Mouse (Mus musculus): ENCODE measurements around the gene Chchd2. TPM values are rescaled to one million over a fixed set of nuclear protein-coding genes. Genes with fewer than 3 reads are reported as not detected.
"Not testable (repeated sequence)": the region's sequence is repeated elsewhere in the genome, so short reads cannot be mapped to it uniquely, and the experiment has no call there.

Gene Chchd2
- polyA plus RNA-seq, 1 experiment from 2014 or later, result 814 TPM

DNA sequence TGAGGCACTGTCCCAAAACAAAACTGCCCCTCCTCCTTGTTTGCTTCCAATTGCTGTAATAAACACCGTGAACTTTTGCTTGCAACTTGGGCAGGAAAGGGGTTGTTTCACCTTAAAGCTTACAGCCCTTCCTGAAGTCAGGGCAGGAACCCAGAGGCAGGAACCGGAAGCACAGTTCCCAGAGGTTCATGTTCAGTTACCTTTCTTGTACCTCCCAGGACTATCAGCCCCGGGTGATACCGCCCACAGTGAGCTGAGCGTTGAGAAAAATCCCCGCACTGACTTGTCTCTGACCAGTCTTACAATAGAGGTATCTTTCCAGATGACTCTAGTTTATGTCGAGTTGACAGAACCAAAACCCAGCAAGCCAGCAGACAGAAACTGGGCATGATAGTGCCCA, 22.3 kb upstream of the Chchd2 start:
- Histone ChIP-seq H3K27ac (no peak overlapping the region), H3K9ac (no peak overlapping the region), H3K27me3 (no peaks in the 10 kb centered on the region), H3K4me3 (no peak overlapping the region), H3K36me3 (no peaks in the 10 kb centered on the region), H3K9me3 (no peaks in the 10 kb centered on the region), H3K4me1 (peaks cover 9% of the 10 kb centered on the region), H3K4me2 (no peak overlapping the region)
- ATAC-seq (ENCODE audit: insufficient number of reproducible peaks, low FRiP score, low TSS enrichment, low read depth), result no peak
- 71% methylated on average over 7 of the region's 7 CpGs for WGBS

- peak overlapping the region; percentile 79 for H3K4me3 ChIP-seq
- H3K27me3 ChIP-seq, result no peaks in the 10 kb centered on the region
- H3K4me2 ChIP-seq, result peak overlapping the region; percentile 91
- H3K9me3 ChIP-seq, result no peaks in the 10 kb centered on the region
- 65% methylated on average over 9 of the region's 9 CpGs for WGBS
- H3K4me1 ChIP-seq, result peaks cover 9% of the 10 kb centered on the region
- ATAC-seq (ENCODE audit: insufficient number of reproducible peaks, low FRiP score, low TSS enrichment, low read depth), result no peak
- 0 out of 2 replicates have a peak overlapping the region, but pooled peaks have one; percentile 8 for H3K9ac ChIP-seq
- no peaks in the 10 kb centered on the region for H3K36me3 ChIP-seq
- H3K27ac ChIP-seq, result no peak overlapping the region
Observed at GRCm38 (mm10) chr5:129909147-129909546, 21.9 kb upstream of the Chchd2 start.

DNA sequence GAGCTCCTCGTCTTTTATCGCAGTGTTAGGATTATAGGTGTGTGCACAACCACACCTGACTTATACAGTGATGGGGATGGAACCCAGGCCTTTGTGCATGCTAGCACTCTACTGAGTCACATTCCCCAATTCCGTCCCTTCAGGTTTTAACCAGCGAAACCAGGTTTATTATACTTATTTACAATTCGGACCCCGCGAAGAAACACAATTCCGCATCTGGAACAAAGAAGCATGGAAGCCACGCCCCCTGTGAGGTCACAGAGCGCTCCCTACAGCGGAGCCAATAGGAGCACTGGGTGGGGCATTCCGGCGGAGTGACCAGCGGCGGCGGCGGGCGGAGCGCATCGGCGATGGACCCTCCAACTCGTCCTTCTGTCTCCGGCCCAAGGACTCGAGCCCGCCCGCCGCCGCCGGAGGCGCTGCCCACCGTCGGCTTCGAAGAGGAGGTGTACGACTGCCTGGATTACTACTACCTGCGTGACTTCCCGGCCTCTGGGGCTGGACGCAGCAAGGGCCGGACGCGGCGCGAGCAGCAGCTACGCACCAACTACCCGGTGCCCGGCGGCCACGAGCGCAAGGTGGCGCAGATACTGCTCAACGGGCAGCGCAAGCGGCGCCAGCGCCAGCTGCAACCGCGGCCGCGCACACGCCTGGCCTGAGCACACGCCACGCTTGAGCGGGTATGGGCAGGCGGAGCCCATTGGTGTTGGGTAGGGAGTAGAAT, 21.1 kb upstream of the Chchd2 start, which contains the start of gene Nupr1l:
TSS of gene Nupr1l (plus strand) at position 299 of the 724 bp plus-strand sequence.
- H3K4me2 ChIP-seq, result peak within 1 kb of the TSS; percentile 91
- H3K27me3 ChIP-seq, result no peaks in the 10 kb centered on the region
- H3K27ac ChIP-seq, result peak within 1 kb of the TSS; percentile 82
- peaks cover 9% of the 10 kb centered on the region for H3K4me1 ChIP-seq
- H3K36me3 ChIP-seq, result no peaks in the 10 kb centered on the region
- peak; percentile 92 for ATAC-seq (ENCODE audit: insufficient number of reproducible peaks, low FRiP score, low TSS enrichment, low read depth)
- WGBS, result under 1% methylated on average over 62 of the region's 63 CpGs
- no peaks in the 10 kb centered on the region for H3K9me3 ChIP-seq
- H3K4me3 ChIP-seq, result peak within 1 kb of the TSS; percentile 79
- H3K9ac ChIP-seq, result peak within 1 kb of the TSS; percentile 63

DNA sequence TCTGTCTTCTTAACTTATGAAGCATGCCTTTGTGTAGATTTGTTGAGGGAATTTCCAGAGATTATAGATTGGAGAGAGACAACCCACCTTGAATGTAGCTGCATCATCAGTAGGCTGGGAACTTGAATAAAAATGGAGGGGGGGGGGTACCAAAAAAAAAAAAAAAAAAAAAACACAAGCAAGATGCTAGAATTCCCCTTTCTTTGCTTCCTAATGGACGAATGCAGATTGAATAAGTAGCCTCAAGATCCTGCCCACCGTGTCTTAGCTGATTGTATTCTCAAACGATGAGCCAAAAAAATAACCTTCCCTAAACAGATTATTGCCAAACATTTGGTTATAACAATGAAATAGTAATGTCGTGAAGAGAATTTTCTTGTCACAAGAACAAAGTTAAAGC, 20.5 kb upstream of the Chchd2 start:
- Histone ChIP-seq H3K4me2 (peak overlapping the region; percentile 91), H3K4me1 (peaks cover 9% of the 10 kb centered on the region), H3K27ac (no peak overlapping the region), H3K9me3 (no peaks in the 10 kb centered on the region), H3K27me3 (no peaks in the 10 kb centered on the region), H3K36me3 (peaks cover 6% of the 10 kb centered on the region), H3K4me3 (peak overlapping the region; percentile 79), H3K9ac (no peak overlapping the region)
- ATAC-seq (ENCODE audit: insufficient number of reproducible peaks, low FRiP score, low TSS enrichment, low read depth), result no peak
- 27% methylated on average over 4 of the region's 4 CpGs for WGBS

GRCm38 (mm10) chr5:129898449-129898848, 11.2 kb upstream of the Chchd2 start, which contains the start of gene Phkg1:
TSS of gene Phkg1 (minus strand) at chr5:129898549.
- Histone ChIP-seq H3K36me3 (peaks cover 22% of the 10 kb centered on the region), H3K27ac (no peak within 1 kb of the TSS), H3K4me2 (no peak within 1 kb of the TSS), H3K4me3 (no peak within 1 kb of the TSS), H3K27me3 (no peaks in the 10 kb centered on the region), H3K4me1 (0 out of 2 replicates have a peak, but pooled peaks cover 9% of the 10 kb centered on the region), H3K9me3 (no peaks in the 10 kb centered on the region), H3K9ac (no peak within 1 kb of the TSS)
- no peak for ATAC-seq (ENCODE audit: insufficient number of reproducible peaks, low FRiP score, low TSS enrichment, low read depth)
- WGBS, result 96% methylated on average over 1 of the region's 1 CpGs

GRCm38 (mm10) chr5:129895198-129896088, 8.2 kb upstream of the Chchd2 start, which contains the start of gene Zbed5:
TSS of gene Zbed5 (plus strand) at chr5:129895723.
- no peaks in the 10 kb centered on the region for H3K27me3 ChIP-seq
- H3K4me1 ChIP-seq, result 0 out of 2 replicates have a peak, but pooled peaks cover 9% of the 10 kb centered on the region
- no peaks in the 10 kb centered on the region for H3K9me3 ChIP-seq
- peak within 1 kb of the TSS; percentile 39 for H3K9ac ChIP-seq
- under 1% methylated on average over 44 of the region's 44 CpGs for WGBS
- H3K4me3 ChIP-seq, result peak within 1 kb of the TSS; percentile 66
- peaks cover under 1% of the 10 kb centered on the region; the same call in 1 of the 2 replicates for H3K36me3 ChIP-seq
- peak within 1 kb of the TSS; percentile 24; the same call in 1 of the 2 replicates for H3K27ac ChIP-seq
- ATAC-seq (ENCODE audit: insufficient number of reproducible peaks, low FRiP score, low TSS enrichment, low read depth), result peak; percentile 97
- peak within 1 kb of the TSS; percentile 84 for H3K4me2 ChIP-seq

DNA sequence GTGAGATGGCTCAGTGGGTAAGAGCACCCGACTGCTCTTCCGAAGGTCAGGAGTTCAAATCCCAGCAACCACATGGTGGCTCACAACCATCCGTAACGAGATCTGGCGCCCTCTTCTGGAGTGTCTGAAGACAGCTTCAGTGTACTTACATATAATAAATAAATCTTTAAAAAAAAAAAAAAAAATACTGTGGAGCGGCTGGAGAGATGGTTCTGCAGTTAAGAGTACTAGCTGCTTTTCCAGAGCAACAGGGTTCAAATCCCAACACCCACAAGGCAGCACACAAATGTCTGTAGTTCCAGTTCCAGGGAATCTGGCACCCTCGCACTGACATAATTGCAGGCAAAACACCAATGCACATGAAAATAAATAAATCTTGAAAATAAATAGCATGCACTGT, 3.1 kb upstream of the Chchd2 start:
- not testable (repeated sequence) for H3K27me3 ChIP-seq; H3K4me2 ChIP-seq; H3K4me3 ChIP-seq; H3K9ac ChIP-seq; H3K27ac ChIP-seq; H3K36me3 ChIP-seq; ATAC-seq (ENCODE audit: insufficient number of reproducible peaks, low FRiP score, low TSS enrichment, low read depth); H3K9me3 ChIP-seq
- 85% methylated on average over 7 of the region's 7 CpGs for WGBS
- H3K4me1 ChIP-seq, result peaks cover 13% of the 10 kb centered on the region

- 33% methylated on average over 10 of the region's 10 CpGs for WGBS
- Histone ChIP-seq H3K4me2 (peak overlapping the region; percentile 72), H3K4me1 (peaks cover 14% of the 10 kb centered on the region), H3K36me3 (peaks cover 25% of the 10 kb centered on the region), H3K9ac (peak overlapping the region; percentile 85), H3K27ac (no peak overlapping the region), H3K9me3 (no peaks in the 10 kb centered on the region), H3K27me3 (no peaks in the 10 kb centered on the region), H3K4me3 (peak overlapping the region; percentile 81)
- ATAC-seq (ENCODE audit: insufficient number of reproducible peaks, low FRiP score, low TSS enrichment, low read depth), result no peak
Observed at GRCm38 (mm10) chr5:129886271-129886670, 999 bp downstream of the Chchd2 start.

DNA sequence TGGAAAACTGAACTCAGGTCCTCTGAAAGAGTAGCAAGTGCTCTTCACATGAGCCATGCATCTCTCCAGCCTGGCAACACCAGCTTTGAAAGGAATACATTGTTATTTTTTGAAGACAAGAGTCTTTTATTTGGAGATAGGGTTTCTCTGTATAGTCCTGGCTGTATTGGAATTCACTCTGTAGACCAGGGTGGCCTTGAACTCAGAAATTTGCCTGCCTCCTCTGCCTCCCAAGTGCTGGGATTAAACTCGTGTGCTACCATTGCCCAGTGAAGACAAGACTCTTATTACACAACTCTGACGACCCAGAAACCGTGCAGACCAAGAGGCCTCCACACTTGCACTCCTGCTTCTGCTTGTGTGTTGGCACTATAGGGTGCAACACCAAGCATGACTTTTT, 7.4 kb downstream of the Chchd2 start:
- Histone ChIP-seq H3K4me1 (no peaks in the 10 kb centered on the region; the same call in none of the 2 replicates), H3K9me3 (no peaks in the 10 kb centered on the region), H3K4me3 (no peak overlapping the region), H3K36me3 (peaks cover 35% of the 10 kb centered on the region), H3K4me2 (no peak overlapping the region), H3K27ac (no peak overlapping the region), H3K27me3 (no peaks in the 10 kb centered on the region), H3K9ac (no peak overlapping the region)
- WGBS, result 75% methylated on average over 3 of the region's 3 CpGs
- ATAC-seq (ENCODE audit: insufficient number of reproducible peaks, low FRiP score, low TSS enrichment, low read depth), result no peak

DNA sequence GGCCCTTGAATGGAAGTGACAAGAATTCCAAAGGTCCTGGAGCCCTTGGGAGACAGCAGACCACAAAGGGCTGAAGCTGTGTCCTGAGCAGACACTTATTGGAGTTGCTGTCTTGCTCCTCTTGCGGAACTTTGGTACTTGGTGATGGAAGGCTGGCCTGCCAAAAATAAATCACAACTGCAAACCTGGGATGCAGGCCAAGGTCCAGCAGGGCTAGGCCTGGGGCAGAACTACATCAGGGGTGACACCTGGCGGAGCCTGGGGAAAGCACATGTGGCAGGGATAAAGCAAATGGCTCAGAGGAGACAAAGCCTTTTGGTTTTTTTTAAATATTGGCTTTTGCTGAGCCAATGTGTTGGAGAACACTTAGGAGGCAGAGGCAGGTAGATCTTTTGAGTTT, 8.3 kb downstream of the Chchd2 start:
- Histone ChIP-seq H3K9ac (no peak overlapping the region), H3K9me3 (no peaks in the 10 kb centered on the region), H3K4me3 (no peak overlapping the region), H3K4me1 (no peaks in the 10 kb centered on the region), H3K36me3 (peaks cover 26% of the 10 kb centered on the region), H3K27me3 (no peaks in the 10 kb centered on the region), H3K27ac (no peak overlapping the region), H3K4me2 (no peak overlapping the region)
- ATAC-seq (ENCODE audit: insufficient number of reproducible peaks, low FRiP score, low TSS enrichment, low read depth), result no peak
- whole genome bisulfite sequencing, result 40% methylated on average over 2 of the region's 2 CpGs

DNA sequence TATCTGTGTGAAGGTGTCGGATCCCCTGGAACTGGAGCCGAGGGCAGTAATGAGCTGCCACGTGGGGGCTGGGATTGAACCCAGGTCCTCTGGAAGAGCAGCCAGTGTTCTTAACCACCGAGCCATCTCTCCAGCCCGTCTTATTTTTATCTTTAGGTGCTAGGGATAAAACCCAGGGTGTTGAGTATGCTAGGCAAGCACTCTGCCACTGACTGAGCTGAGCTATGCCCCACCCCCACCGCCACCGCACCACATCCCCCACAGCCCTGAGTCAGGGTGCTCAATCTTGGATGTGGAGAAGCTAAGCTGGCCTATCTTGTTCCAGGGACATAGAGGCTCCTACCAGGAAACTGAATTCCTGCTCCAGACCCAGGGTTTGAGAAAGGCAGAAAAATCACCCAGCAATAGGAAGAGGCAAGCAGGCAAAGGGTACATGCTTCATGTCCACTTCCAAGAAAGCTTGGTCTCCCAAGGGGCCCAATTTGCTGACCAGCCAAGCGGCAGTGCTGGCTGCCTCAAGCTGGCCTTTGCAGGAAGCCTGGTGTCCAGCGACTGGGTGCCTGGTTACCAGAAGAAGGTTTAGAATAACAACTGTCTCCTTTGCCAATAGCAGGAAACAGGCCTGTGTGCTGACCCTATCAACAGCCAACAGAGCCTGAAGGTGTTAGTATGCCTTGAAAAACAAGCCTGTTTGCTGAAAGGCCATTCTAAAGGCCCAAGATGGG, 9.4 kb downstream of the Chchd2 start:
- H3K4me1 ChIP-seq, result no peaks in the 10 kb centered on the region
- no peak overlapping the region for H3K27ac ChIP-seq
- H3K9me3 ChIP-seq, result no peaks in the 10 kb centered on the region
- peaks cover 20% of the 10 kb centered on the region for H3K36me3 ChIP-seq
- no peak overlapping the region for H3K9ac ChIP-seq
- ATAC-seq (ENCODE audit: insufficient number of reproducible peaks, low FRiP score, low TSS enrichment, low read depth), result no peak
- no peaks in the 10 kb centered on the region for H3K27me3 ChIP-seq
- 73% methylated on average over 9 of the region's 9 CpGs for WGBS
- H3K4me2 ChIP-seq, result no peak overlapping the region
- H3K4me3 ChIP-seq, result no peak overlapping the region
